Mouse (Mus musculus) T-cell, adult 2 months (primary cell): ENCODE results near the gene Mknk2.
"Not testable (repeated sequence)": the region's sequence is repeated elsewhere in the genome, so short reads cannot be mapped to it uniquely, and the experiment has no call there.

ENCODE experiments used
- DNase-seq: peaks from one replicate; pipeline ENCODE4 v3.0.0; 2022; ENCODE audit warnings: low spot score

The Mknk2 gene

DNA sequence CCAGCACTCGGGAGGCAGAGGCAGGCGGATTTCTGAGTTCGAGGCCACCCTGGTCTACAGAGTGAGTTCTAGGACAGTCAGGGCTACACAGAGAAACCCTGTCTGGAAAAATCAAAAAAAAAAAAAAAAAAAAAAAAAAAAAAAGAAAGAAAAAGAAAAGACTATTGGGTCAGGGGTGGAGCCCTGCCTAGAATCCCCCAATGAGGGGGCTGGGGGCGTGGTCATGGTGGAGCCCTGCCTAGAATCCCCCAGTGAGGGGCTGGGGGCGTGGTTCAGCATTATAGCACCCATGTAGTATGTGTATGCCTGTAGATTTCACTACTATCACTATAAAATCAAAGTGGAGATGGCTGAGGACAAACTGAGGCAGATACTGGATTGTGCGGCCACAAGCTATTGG, 28.0 kb downstream of the Mknk2 start:
- DNase-seq, result not testable (repeated sequence)

DNA sequence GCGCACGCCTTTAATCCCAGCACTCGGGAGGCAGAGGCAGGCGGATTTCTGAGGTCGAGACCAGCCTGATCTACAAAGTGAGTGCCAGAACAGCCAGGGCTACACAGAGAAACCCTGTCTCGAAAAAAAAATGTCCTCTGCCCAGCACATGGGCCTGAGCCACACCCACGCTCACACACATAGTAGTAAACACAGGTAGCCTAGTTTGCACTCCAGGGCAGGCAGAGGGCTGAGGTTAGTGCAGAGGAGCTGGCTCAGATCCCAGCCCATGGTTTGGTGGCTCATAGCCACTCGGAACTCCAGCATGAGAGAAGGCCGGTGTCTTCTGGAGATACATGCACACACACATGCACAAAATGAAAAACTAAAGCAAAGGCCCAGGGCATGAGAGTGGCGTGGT, 31.0 kb downstream of the Mknk2 start:
- no peak for DNase-seq

DNA sequence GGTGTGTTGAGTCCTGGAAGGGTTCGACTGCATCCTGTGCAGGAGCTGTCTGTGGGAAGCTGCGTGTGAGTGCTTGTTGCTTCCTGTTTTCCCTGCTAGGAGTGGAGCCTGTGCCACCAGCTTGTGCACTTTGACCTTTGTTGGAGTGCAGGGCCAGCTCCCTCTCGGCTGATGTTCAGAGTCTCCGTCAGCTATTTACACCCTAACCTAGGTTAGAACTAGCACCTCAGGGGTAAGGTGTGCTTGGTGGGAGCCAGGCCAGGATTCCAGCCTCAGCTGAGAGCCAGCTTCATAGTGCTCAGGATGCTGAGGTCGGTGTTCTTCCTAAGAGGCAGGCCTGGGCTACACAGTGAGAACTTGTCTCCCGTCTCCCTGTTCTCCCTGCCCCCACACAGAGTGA, 42.6 kb downstream of the Mknk2 start:
- DNase-seq, result no peak

DNA sequence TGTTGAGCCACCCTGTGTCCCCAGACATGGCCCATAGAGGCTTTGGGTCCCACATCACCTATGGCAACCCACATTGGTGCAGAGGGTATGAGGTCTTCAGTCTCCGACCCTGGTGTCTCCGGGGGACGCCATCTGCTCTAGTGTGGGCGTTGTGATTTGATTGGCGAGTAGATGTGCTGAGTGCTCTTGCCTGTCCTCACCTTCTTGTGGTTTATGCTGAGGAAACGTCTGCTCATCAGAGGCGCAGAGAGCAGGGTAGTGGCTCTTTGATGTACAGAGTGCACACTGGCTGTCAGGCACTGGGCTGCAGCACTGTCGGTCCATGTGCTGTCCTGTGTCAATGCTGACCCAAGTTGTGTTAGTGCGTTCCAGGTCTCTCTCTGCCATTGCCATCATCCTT, 49.0 kb downstream of the Mknk2 start:
- peak; percentile 56 for DNase-seq

DNA sequence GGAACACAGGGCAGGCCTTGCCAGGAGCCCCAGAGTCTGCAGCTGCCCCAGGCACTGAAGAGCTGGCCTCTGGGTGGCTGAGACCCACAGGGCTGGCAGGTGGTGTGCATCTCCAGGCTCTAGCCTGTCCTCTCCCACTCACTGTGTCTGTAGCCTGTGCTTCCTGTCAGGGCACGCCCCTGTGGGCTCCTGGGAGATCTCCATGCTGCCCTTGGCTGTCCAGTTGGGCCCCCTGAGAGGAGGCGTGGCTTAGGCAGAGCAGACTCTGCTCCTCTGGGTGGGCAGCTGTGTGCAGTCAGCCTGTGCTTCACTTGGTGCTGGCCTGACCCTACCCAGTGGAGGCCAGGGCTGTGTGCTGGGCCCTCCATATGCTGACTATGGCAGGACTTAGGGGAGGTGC, 50.2 kb downstream of the Mknk2 start:
- no peak for DNase-seq

DNA sequence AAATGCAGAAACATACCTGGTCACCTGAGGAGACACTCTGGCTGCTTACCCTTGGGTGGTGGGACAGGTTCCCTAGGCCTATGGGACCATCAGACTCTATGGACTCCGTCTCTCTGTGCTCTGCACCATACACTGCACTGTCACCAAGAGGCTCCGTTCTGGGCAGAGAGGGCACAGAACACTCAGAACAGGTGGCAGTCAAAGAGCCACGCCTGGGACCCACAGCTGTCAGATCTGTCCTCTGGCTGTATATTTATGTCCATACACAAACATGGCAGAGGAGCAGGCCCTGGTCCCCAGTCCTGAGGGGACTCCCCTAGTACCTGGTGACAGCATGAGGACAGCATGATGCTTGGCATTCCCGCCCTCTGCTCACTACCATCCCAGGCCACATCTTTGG, 52.1 kb downstream of the Mknk2 start:
- no peak for DNase-seq

DNA sequence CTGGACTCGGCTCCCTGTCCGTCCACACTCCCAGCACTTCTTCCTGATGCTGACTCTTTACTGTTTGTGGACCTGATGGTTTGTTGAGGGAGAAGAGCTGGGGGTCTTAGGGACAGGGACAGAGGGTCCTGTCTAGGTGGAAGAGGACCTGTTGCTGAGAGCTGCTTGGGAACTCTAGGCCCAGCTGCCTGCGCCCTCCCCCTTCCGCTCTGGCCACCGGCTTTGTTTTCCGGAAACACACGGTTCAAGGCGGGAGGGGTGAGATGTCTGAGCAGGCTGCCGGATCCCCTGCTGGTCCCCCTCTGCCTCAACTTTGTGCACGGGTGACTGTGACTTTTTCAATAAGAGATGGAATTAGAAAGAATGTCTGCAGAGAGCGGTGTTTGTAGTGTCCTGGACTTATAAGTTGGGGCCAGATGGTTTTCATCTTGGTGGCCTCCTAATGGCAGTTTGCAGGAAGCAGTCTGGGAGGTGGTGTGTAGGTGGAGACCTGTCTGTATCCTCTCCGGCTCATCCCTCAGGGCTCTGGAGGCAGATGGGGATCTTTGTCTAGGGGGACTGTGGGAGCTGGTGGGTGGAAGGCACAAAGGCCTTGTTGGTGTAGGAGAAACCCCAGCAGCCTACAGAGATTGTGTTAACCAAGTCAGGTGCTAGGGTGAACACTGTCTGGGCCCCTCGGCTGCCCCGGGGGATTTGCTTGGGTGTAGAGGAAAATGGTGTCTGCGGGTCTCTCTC, 54.3 kb downstream of the Mknk2 start:
- DNase-seq, result peak; percentile 76

DNA sequence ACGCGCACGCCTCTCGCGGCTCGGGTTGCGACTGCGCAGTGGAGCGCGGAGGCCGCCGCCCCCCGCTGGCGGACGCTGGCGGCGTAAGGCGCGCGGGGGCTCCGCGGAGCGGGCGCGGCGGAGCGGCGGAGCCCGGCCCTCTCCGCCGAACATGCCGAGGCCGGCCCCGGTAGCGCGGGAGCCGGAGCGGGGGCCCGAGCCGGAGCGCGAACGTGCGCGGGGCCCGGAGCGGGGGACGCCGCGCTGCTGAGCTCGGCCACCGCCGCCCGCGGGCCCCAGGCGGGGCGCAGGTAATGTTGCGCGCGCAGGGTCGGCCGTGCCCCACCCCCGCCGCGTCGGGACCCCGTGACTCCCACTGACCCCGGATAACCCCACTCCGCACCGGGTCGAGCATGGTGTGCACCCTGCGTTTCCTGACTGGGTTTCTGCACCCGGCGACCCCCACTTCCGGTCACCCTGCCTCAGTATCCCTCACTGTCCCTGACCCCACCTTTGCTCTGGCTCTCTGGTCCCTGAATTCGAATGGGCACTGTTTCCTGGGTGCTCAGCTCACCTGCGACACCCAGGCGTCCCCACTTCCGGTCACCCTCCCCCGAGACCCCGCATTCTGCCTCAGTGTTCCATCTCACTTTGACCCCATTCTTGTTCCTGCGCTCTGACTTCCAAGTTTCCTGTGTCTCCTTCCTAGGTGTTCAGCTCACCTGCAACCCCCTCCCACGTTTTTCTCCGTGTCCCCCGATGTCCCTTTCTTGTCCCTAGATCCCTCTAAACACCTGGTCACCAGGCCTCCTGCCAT, 55.1 kb downstream of the Mknk2 start, which contains the start of gene Csnk1g2:
TSS of gene Csnk1g2 (plus strand) at position 178 of the 796 bp plus-strand sequence.
- DNase-seq, result peak; percentile 76

DNA sequence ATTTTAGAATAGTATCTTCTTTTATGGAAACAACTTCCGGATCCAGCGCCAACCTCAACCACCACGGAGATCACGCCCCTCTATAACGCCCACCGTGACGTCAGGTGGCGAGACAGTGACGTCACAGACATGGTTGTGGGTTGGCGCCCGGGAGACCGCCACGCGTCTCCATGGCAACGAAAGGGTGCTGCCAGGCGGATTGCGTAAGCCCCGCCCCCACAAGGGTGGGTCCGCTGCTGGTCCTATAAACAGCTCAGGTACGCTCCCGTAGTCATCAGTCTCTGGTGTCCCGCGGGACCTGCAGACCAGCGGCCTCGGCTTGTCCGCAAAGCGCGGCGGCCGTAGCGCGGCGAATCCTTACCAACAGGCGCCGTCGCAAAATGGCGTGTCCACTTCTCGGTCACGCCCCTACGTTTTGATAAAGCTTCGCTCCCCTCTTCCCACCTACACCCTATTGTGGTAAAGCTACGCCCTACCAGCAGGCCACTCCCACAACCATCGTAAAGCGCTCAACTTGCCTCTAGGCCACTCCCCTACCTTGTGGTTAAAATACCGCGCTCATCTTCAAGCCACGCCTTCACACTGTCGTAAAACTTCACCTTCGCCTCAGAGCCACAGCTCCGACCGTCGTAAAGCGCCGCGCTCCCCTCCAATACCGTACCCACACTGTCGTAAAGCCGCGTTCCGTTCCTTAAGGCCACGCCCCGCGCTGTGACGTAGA, 55.8 kb downstream of the Mknk2 start:
- peak; percentile 99 for DNase-seq

DNA sequence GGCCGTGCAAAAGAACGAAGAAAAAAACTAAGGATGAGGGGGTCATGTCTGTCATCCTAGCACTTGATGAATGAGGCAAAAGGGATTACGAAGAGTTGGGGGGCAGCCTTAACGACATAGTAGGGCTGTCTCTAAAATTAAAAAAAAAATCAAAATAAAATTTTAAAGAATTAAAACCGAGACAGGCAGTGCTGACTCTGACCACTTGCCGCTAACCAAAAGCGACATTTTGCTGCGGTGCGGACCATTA, 56.3 kb downstream of the Mknk2 start:
- DNase-seq, result no peak

DNA sequence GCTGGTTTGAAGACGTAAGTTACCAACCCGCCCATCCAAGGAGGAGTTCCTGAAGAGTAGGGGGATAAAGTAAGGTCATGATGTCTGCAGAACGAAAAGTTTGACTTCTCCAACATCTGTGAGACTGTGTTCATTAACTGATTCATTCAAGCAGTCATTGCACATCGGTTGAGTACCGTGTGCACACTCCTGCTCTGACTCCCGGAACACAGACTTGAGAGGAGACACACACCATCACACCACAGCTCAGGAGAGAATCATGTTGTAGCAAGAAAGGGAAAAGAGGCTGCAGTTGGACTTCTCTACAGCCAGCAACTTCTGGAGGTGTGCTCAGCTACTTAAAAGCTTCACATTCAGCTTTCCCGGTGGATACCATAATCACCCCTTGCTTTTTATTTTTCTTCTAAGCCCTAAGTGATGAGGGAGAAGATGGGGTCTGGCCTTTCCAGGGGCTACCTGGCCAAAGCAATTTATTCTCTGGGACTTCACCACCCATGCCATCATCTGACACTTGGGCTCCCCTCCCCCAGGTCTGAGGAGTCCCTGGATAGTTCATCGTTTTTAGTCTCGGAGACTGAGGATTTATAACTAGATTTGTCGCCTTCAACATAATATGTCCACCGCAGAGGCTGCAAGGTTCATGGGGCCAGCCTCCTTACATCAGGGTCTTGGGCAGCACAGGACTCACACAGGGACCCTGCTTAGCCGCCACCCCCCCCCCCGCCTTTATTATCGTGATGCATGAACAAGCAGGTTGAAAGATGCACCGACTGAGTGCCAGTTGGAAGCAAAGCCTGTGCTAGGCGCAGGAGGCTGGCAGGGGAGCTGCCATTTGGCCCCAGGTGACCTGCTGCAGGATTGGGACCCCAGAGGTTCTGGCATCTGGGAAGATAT, 56.9 kb downstream of the Mknk2 start:
- DNase-seq, result no peak

DNA sequence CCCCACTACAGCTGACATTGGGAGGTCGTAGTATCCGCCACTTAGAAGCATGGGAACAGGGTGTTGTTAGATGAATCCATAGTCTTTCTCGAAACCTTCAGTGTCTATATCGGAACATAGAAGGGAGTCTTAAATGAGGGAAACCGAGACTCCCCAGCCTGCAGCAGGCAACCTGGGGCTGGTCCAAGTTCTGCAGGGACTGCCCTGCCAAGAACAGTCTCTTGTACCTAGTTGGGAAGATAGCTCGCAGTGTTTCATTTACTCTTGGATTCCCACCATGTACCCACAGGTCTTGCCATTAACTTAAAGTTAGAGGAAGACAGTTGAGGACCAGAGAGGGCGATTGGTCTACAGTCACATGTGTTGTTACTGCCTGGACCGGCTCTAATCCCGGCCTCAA, 57.5 kb downstream of the Mknk2 start:
- DNase-seq, result no peak

DNA sequence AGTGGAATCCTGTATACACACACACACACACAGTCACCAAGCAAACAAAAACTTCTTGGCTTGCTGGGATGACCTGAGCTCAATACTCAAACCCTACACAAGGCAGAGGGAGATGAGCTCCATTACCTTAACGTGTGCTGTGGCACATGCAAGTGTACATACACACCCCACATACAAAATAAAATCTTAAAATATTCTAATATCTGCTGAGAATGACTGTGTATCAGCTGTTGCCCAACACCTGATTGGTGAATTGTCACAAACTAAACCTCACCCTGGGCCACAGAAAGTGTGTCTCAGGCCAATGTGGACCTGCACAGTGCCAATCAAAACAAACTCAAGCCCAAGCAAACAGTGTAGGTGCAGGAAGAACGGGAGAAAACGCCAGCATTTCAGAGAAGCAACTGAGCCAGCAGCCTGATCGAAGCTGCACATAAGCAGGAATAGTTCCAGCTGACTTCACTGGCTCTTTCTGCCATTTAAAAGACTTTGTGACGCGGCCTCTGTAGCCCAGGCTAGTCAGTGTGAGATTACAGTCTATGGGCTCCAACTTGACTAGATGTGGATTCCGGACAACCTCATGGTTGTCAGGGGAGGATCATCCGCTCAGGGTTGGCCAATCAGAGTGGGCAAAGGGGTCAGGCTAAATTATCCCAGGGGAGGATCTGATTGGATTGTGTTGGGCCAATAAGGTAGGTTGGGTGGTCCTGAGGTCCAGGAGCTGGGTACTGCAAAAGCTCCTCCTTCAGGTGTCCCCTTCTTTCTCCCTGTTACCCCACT, 58.3 kb downstream of the Mknk2 start:
- DNase-seq, result no peak

DNA sequence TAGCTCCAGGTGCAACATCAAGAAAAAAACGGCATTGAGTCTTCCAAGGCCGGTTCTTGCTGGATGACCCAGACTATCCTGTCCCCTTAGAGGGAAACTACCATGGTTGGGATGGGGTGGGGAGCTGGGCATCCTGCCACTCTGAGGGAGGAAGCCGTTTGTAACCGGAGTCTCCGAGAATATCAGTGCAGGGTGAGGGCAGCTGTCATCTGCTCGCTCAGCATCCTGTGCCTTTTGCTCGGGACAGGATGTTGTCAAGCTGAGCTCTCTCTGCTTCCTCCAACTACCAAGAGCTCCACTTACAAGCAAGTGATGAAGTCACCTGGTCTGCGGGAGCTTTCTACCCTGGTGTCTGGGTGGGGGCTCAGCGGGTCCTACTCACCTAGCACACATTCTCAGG, 59.7 kb downstream of the Mknk2 start:
- peak; percentile 86 for DNase-seq
